Mouse (Mus musculus) kidney, postnatal 36 days (tissue): ENCODE measurements around the gene Abcf2.
A peak's percentile ranks its signal among the peaks of the same experiment; 100 is the strongest.

Experiments used
- DNase-seq, 2 experiments: peaks; one replicate each; pipeline ENCODE4 v3.0.0; 2021 to 2022; ENCODE audit warnings: mixed read lengths in 2 of 2

Gene Abcf2

GRCm38 (mm10) chr5:24526190-24526888 lies 50.9 kb downstream of the Abcf2 start:
- peak in 1 of 2 experiments; percentile 34 for DNase-seq

GRCm38 (mm10) chr5:24525360-24526189 lies 51.7 kb downstream of the Abcf2 start:
- DNase-seq: no peak

- no peak for DNase-seq
Observed at GRCm38 (mm10) chr5:24524522-24524921, 52.7 kb downstream of the Abcf2 start.

GRCm38 (mm10) chr5:24523806-24524205 lies 53.5 kb downstream of the Abcf2 start:
- DNase-seq: no peak

- DNase-seq: no peak
Observed at GRCm38 (mm10) chr5:24521366-24521765, 55.9 kb downstream of the Abcf2 start.
